Mouse (Mus musculus) frontal cortex, postnatal 10 days (tissue): Measurements from ENCODE around the gene Grb10.

Experiments
- DNase-seq, 2 experiments: peaks; one replicate each; pipeline ENCODE4 v3.0.0; 2022; ENCODE audit warnings: low spot score in 2 of 2, mixed read lengths in 1 of 2

The Grb10 gene

DNA sequence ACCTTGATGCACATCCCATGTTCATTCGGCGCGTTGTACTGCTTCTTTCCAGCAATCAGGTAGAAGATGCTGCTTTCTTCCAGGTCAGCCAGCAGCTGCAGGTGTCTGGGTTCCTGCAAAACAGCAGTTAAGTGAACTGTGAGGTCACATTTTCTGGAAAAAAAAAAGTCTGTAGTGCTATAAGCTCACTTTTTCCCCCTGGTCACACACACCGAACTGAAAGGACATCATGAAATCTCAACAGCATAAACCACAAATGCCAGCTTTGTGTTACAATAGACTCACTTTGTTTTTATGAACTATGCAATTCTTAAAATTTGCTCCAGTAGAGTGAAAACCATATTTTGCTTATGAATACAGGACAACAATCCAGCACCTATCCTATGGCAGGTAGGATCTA, 93.7 kb downstream of the Grb10 start:
- DNase-seq, result no peak

DNA sequence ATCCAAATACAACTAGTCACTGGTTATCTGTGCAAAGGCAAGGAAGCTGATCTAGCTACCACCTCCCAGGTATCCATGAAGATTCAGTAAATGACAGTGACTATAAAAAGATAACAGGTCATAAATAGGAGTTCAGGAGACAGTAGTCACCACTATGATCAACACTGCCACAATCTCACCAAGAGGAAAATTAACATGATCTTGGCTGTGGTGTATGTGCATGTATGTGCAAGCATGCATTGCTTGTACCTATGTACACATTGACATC, 94.5 kb downstream of the Grb10 start:
- DNase-seq, result no peak

- no peak for DNase-seq
Measured at GRCm38 (mm10) chr11:11943240-11944081, 95.0 kb downstream of the Grb10 start.

DNA sequence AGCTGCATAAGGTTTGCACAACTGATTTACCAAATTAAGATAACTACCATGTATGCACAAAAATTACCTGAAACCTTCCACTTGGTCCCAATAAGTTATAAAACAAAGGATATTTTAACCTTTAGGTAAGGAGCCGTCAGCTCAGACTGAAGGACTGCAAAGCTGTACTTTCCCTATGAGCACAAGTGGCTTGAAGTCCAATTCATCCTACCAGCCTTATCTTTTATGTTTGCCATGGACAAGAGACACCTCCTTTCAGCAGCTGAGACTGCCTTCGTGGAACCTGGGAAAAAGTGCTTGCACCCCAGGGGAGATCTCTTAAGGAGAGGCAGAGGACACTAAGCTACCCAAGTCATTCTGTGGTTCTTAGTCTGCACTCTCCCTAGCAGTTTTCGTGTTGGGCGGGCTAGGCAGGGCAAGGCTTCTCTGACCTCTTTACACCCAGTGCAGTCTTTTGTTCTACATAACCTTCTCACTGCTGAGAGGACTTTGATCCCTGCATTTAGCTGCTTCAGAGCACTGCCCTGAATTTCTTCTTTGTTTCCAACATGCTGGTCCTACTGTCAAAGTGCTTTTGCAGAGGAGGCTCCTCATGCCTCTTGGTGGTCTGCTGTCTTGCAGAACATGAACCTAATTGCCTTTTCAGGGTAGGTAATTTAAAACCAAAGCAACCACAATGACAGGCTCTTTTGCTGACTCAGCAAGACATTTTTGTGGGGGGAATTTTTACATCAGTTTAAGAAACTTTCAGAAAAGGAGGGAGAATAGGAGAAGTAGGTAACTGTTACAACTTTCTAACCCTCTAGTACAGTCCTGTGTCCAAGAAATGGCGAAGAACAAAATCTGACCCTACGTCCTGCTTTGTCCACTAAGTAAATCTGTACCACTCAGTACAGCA, 95.9 kb downstream of the Grb10 start:
- no peak for DNase-seq

- no peak for DNase-seq
Measured at GRCm38 (mm10) chr11:11940833-11941681, 97.4 kb downstream of the Grb10 start.

DNA sequence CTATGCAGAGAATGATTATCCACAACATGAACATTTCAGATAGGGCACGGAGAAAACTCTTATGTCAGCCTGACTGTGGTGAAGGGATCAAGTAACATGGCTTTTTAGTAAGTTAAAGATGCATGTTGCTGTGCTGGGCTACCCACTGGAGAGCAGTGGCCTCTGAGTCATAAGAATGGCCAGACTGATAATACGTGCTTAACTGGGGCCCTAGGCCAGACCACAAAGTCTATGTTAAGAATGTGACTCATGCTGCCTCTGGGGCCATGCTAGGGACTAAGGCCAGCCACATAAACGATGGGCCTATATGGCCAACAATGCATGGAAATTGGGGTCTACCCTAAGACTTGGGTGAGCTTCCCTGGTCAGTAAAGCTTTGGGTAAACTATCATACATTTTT, 98.9 kb downstream of the Grb10 start:
- DNase-seq, result no peak

- DNase-seq, result no peak
Measured at GRCm38 (mm10) chr11:11938591-11938990, 99.9 kb downstream of the Grb10 start.

DNA sequence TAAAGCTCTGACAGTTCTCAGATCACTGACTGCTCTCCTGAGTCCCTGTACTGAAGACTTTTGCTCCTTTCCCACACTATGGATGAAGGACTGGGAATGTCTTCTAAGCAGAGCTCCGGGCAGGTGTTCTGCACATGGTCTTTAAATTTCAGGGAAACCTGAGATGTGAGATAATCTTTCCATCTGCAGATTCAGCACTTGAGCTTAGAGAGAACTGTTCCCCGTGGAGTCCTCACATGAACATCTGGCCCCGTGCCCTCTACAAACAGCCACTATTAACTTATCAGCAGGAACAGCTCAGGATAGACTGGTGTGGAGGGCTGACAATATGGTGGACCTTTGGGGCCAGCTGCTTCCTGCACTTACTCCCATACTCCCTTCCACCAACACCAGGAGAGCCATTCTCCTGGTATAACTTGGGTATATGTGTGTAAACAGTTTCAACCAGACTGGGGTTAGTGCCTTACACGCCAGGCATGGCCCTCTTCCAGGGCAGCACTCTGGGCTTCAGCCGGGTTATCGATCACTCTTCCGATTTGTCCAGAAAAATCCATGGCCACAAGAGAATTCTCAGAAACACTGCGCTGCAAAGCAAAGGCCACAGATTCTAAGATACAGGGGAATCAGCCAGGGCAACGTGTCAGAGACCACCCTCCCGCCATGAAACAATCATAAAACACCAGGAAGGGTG, 101.0 kb downstream of the Grb10 start:
- no peak for DNase-seq

DNA sequence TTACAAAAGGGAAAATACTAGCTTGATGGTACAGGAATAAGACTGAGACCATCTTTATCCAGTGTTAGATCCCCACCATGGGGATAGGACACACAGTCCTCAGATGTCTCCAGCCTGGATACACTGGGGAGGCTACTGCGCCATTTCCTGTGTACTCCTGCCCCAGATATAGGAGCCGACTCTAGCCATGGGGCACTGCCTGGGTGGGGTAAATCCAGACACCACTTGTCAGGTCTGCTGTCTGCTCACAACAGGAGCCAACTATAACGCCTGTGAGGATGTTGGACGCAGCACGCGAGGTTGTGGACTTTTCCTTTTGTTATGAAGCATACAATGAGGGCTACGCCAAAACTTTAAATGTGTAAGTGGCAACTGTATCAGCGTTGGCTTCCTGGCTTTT, 103.7 kb downstream of the Grb10 start:
- DNase-seq, result no peak

DNA sequence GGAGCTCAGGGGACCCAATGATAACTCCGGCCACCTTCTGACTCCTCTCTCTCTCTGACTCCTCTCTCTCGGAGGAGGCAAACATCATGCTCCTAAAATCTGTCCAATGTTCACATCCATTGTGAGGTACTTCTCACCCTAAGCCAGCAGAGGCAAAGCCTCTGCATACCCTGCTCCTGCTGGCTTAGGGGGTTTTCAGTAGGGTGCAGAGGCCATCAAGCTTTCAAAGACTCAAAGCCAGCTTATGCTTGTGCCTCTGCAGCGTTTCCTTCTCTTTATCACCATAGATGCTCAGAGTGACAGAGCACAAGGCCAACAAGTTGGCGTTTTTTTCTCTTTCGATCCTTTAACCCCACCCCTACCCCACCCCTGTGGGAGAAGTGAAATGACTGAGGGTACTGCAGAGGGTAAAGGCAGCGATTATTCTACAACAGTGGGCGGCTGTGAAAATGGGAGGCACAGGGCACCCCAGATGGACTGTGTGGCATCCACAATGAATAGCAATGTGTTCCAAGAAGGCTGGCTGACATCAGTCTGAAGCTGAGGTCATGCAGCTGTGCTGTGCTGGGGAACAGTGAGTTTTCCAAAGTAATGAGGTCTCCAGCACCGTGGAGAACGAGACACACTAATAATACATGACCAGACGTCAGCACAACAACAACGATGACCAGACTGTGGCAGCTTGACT, 106.2 kb downstream of the Grb10 start:
- DNase-seq, result no peak

GRCm38 (mm10) chr11:11931688-11932087, 106.8 kb downstream of the Grb10 start:
- DNase-seq, result no peak

GRCm38 (mm10) chr11:11930527-11930926, 108.0 kb downstream of the Grb10 start:
- no peak for DNase-seq

DNA sequence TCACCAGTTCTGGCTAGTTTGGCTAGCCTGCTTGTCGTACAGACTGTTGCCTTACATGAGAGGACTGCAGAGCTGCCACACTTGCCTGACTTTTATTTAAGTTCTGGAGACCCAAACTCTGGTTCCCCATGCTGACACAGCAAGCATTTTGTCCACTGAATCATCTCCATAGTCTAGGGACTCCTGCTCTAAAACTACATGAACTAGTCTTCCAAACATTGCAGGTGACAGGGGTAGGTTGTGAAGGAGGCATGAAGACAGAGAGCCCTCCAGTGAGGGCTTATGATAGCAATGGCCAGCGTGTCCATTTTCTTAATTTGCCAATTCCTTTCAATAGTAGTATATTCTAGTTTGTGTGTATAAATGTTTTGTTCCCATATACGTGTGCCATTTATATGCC, 109.4 kb downstream of the Grb10 start:
- DNase-seq, result no peak

GRCm38 (mm10) chr11:11928586-11928985, 109.9 kb downstream of the Grb10 start:
- DNase-seq, result no peak

GRCm38 (mm10) chr11:11923900-11924299, 114.6 kb downstream of the Grb10 start:
- no peak for DNase-seq

GRCm38 (mm10) chr11:11923345-11923744, 115.1 kb downstream of the Grb10 start:
- DNase-seq, result no peak

DNA sequence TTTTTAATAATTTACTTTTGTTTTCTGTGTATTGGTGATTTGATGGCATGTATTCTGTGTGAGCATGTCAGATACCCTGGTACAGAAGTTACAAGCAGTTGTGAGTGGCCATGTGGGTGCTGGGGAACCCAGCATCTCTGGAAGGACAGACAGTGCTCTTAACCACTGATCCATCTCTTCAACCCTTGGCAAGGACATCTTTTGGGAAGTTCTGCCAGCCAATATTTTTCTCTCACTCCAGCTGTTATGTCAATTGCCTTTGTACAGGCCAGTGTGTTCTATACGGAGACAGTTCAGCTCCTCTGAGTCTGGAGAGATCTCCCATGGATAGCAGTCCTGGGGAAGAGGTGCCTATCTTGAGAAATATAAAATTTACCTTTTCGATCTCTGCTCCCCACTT, 116.4 kb downstream of the Grb10 start:
- DNase-seq, result no peak

- DNase-seq, result no peak
Measured at GRCm38 (mm10) chr11:11907703-11908413, 130.6 kb downstream of the Grb10 start.

DNA sequence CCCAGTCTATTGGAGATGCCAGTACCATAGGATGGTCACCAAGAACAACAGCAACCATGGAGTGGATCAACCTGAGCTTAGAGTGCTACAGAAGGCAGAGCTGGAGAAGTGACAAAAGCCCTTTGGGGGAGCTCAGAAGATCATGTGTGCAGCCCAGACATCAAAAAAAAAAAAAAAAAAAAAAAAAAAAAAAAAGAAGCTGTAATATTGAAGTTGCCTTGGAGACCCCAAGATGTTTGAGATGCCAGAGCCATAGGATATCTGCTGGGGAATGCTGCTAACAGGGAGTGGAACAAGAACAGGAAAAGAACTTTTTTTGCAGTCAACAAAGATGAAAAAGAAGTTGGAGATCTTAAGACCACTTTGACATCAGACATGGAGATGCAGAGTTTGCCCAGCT, 133.0 kb downstream of the Grb10 start:
- DNase-seq, result no peak

DNA sequence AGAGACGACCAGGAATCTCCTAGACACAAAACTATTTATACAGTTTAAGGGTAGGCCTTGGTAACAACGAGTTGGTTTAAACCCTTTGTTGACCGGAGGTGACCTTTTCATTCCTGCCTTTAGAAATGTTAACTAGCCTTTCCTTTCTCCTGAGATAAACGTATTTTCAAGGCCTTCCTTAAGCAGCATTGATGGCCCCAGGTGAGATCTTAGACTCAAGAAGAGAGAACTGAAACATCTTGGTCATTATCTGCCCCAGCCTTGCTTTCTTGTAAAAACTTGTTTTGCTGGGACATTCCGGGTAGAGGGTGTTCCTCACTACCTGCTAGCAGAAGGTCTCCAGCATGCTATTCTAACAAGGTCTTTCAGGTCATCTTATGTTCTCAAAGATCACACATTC, 133.5 kb downstream of the Grb10 start:
- no peak for DNase-seq
